Mouse (Mus musculus) right cerebral cortex, postnatal 14 days (tissue): ENCODE data around the gene Olfr690.
"Not testable (repeated sequence)": the region's sequence is repeated elsewhere in the genome, so short reads cannot be mapped to it uniquely, and the experiment has no call there.

Experiments used
- DNase-seq: peaks from one replicate; pipeline ENCODE4 v3.0.0; 2022

Olfr690 gene

GRCm38 (mm10) chr7:105334004-105334403 is at the start of gene Olfr690:
Olfr690 (minus strand) TSS chr7:105334104.
- DNase-seq, result no peak

- DNase-seq, result no peak
Observed at GRCm38 (mm10) chr7:105380329-105380728, 46.4 kb upstream of the Olfr690 start.

- DNase-seq, result no peak
Observed at GRCm38 (mm10) chr7:105374866-105375265, 41.0 kb upstream of the Olfr690 start, which contains the start of gene Gm5901. Gm5901 (plus strand) TSS chr7:105375038.

- DNase-seq, result no peak
Observed at GRCm38 (mm10) chr7:105373976-105374375, 40.1 kb upstream of the Olfr690 start.

- DNase-seq, result no peak
Observed at GRCm38 (mm10) chr7:105373509-105373908, 39.6 kb upstream of the Olfr690 start.

GRCm38 (mm10) chr7:105372912-105373311 is 39.0 kb upstream of the Olfr690 start:
- no peak for DNase-seq

- no peak for DNase-seq
Observed at GRCm38 (mm10) chr7:105368521-105368920, 34.6 kb upstream of the Olfr690 start.

GRCm38 (mm10) chr7:105367930-105368329 is 34.0 kb upstream of the Olfr690 start, which contains the start of gene Olfr692:
Olfr692 (plus strand) TSS chr7:105368230.
- DNase-seq, result no peak

GRCm38 (mm10) chr7:105367268-105367667 is 33.4 kb upstream of the Olfr690 start:
- no peak for DNase-seq

- DNase-seq, result no peak
Observed at GRCm38 (mm10) chr7:105361713-105362112, 27.8 kb upstream of the Olfr690 start.

- DNase-seq, result not testable (repeated sequence)
Observed at GRCm38 (mm10) chr7:105356487-105356886, 22.6 kb upstream of the Olfr690 start.

- DNase-seq, result not testable (repeated sequence)
Observed at GRCm38 (mm10) chr7:105356064-105356463, 22.2 kb upstream of the Olfr690 start.

- no peak for DNase-seq
Observed at GRCm38 (mm10) chr7:105342752-105343151, 8.8 kb upstream of the Olfr690 start.

GRCm38 (mm10) chr7:105342170-105342569 is 8.3 kb upstream of the Olfr690 start, which contains the start of gene Olfr691:
Olfr691 (minus strand) TSS chr7:105342270.
- DNase-seq, result no peak

GRCm38 (mm10) chr7:105325302-105325701 is 8.6 kb downstream of the Olfr690 start:
- DNase-seq, result no peak

GRCm38 (mm10) chr7:105310865-105311264 is 23.0 kb downstream of the Olfr690 start, which contains the start of gene Olfr689:
Olfr689 (plus strand) TSS chr7:105311165.
- no peak for DNase-seq

- DNase-seq, result no peak
Observed at GRCm38 (mm10) chr7:105290051-105290450, 43.9 kb downstream of the Olfr690 start.

- DNase-seq, result no peak
Observed at GRCm38 (mm10) chr7:105287795-105288194, 46.1 kb downstream of the Olfr690 start, which contains the start of gene Olfr688. Olfr688 (plus strand) TSS chr7:105288095.
